Mouse (Mus musculus) midbrain, embryonic 14.5 days (tissue): ENCODE measurements at regions not wholly inside any gene's neighbourhood (a gene's known extent, or its start where the extent isn't known, plus 50 kb on each side); places are given as distances from the start of the nearest gene placed in this dataset.

Source experiments
- ATAC-seq: fragments of 200-750 bp; cut with Nextera tagmentation; 2 replicates; pipeline ENCODE4 v1.8.0; 2017; ENCODE audit warnings: moderate number of reproducible peaks, moderate library complexity; ENCODE audit not compliant: low FRiP score, low TSS enrichment
- DNase-seq: peaks from one replicate; pipeline ENCODE4 v3.0.0-alpha.2; 2015
- H3K27ac ChIP-seq: fragments of 300-500 bp; sonication (generic); replicated peaks from 2 replicates; pipeline ENCODE4 v1.5.1; 2014; ENCODE audit warnings: mild to moderate bottlenecking, low read depth, low read length, moderate library complexity
- H3K27me3 ChIP-seq: fragments of 300-500 bp; sonication (generic); 2 replicates; pipeline ENCODE4 v1.6.1; 2014; ENCODE audit warnings: low read length, control low read depth, mixed read lengths; ENCODE audit not compliant: control insufficient read depth, insufficient read depth
- H3K36me3 ChIP-seq: fragments of 300-500 bp; sonication (generic); 2 replicates; pipeline ENCODE4 v1.6.1; 2014; ENCODE audit warnings: low read length, control low read depth; ENCODE audit not compliant: control insufficient read depth, insufficient read depth
- H3K4me1 ChIP-seq: fragments of 300-500 bp; sonication (generic); 2 replicates; pipeline ENCODE4 v1.6.1; 2014; ENCODE audit warnings: mild to moderate bottlenecking, antibody characterized with exemption, low read length, control low read depth; ENCODE audit not compliant: control insufficient read depth, insufficient read depth
- H3K4me2 ChIP-seq: fragments of 300-500 bp; sonication (generic); 2 replicates; pipeline ENCODE4 v1.6.1; 2014; ENCODE audit warnings: mild to moderate bottlenecking, low read length, moderate library complexity
- H3K4me3 ChIP-seq: fragments of 300-500 bp; sonication (generic); replicated peaks from 2 replicates; pipeline ENCODE4 v1.5.1; 2014; ENCODE audit warnings: low read depth, low read length
- H3K9ac ChIP-seq: fragments of 300-500 bp; sonication (generic); replicated peaks from 2 replicates; pipeline ENCODE4 v1.6.1; 2014; ENCODE audit warnings: mild to moderate bottlenecking, low read length, moderate library complexity
- H3K9me3 ChIP-seq: fragments of 300-500 bp; sonication (generic); 2 replicates; pipeline ENCODE4 v1.6.1; 2016; ENCODE audit warnings: low read length, control low read depth, mixed read lengths; ENCODE audit not compliant: control insufficient read depth
- WGBS: fragments of 180-500 bp; shearing (Covaris S2); extraction: QIAGEN DNeasy Blood & Tissue Kit; methylation state at CpG from one replicate; pipeline ENCODE4 v1.1.7; 2014; 5-methylcytosine and 5-hydroxymethylcytosine counted together

DNA sequence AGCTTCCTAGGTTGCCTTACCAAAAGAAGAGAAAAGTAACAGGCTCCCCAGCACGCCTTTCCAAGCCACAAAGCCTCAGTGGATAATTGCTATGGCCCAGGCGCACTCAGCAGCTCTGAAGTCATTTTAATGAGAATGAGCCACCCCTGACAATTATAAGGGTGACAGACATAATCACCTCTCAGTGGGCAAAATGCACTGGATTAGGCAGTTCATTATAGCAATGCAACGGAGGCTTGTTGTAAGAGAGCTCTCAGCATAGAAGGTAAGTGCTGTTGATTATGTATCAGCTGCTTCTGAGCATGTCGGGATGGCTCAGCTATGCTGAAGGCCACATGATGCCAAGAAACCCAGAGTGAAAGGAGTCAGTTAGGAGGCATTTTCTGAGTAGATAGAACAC is 181.4 kb downstream of the Edem1 start:
- H3K9ac ChIP-seq, result no peak overlapping the region
- WGBS, result 38% methylated on average over 4 of the region's 4 CpGs
- no peak overlapping the region for H3K4me3 ChIP-seq
- H3K27ac ChIP-seq, result 0 out of 2 replicates have a peak overlapping the region, but pooled peaks have one; percentile 8
- no peaks in the 10 kb centered on the region for H3K4me1 ChIP-seq
- H3K27me3 ChIP-seq, result no peaks in the 10 kb centered on the region
- ATAC-seq (peak; percentile 53; the same call in 1 of the 2 replicates), DNase-seq (peak; percentile 33)
- H3K9me3 ChIP-seq, result no peaks in the 10 kb centered on the region
- H3K36me3 ChIP-seq, result no peaks in the 10 kb centered on the region
- no peak overlapping the region for H3K4me2 ChIP-seq

- 93% methylated on average over 2 of the region's 2 CpGs for WGBS
- Histone ChIP-seq H3K4me2 (no peak overlapping the region), H3K4me1 (no peaks in the 10 kb centered on the region), H3K27me3 (no peaks in the 10 kb centered on the region), H3K9me3 (no peaks in the 10 kb centered on the region), H3K4me3 (no peak overlapping the region), H3K9ac (no peak overlapping the region), H3K36me3 (no peaks in the 10 kb centered on the region), H3K27ac (no peak overlapping the region)
- DNase-seq (no peak), ATAC-seq (no peak)
Measured at GRCm38 (mm10) chr6:109019731-109020130, 191.3 kb downstream of the Edem1 start.
